Mouse (Mus musculus) hindbrain, embryonic 12.5 days (tissue): ENCODE data around the gene Gadd45b. TPM values are rescaled to one million over a fixed set of nuclear protein-coding genes. Genes with fewer than 3 reads are reported as not detected.

Experiments used
- ATAC-seq: fragments of 200-750 bp; cut with Nextera tagmentation; 2 replicates; pipeline ENCODE4 v1.8.0; 2017; ENCODE audit warnings: moderate TSS enrichment; ENCODE audit not compliant: low FRiP score
- H3K27ac ChIP-seq: fragments of 300-500 bp; sonication (generic); 2 replicates; pipeline ENCODE4 v1.5.1; 2016; ENCODE audit warnings: mild to moderate bottlenecking
- H3K27me3 ChIP-seq: fragments of 300-500 bp; sonication (generic); 2 replicates; pipeline ENCODE4 v1.6.1; 2016; ENCODE audit warnings: mild to moderate bottlenecking
- H3K36me3 ChIP-seq: fragments of 300-500 bp; sonication (generic); 2 replicates; pipeline ENCODE4 v1.6.1; 2016; ENCODE audit warnings: mild to moderate bottlenecking
- H3K4me1 ChIP-seq: fragments of 300-500 bp; sonication (generic); 2 replicates; pipeline ENCODE4 v1.6.1; 2016
- H3K4me2 ChIP-seq: fragments of 300-500 bp; sonication (generic); replicated peaks from 2 replicates; pipeline ENCODE4 v1.6.1; 2016; ENCODE audit warnings: mild to moderate bottlenecking
- H3K4me3 ChIP-seq: fragments of 300-500 bp; sonication (generic); 2 replicates; pipeline ENCODE4 v1.5.1; 2016; ENCODE audit warnings: mild to moderate bottlenecking
- H3K9ac ChIP-seq: fragments of 300-500 bp; sonication (generic); 2 replicates; pipeline ENCODE4 v1.6.1; 2016; ENCODE audit warnings: mild to moderate bottlenecking, moderate library complexity
- H3K9me3 ChIP-seq: fragments of 300-500 bp; sonication (generic); replicated peaks from 2 replicates; pipeline ENCODE4 v1.6.1; 2016; ENCODE audit warnings: mild to moderate bottlenecking
- WGBS: fragments of 180-500 bp; shearing (Covaris S2); methylation state at CpG from one replicate; pipeline ENCODE4 v1.1.7; 2016; 5-methylcytosine and 5-hydroxymethylcytosine counted together
- polyA plus RNA-seq: library from polyadenylated mRNA; unstranded; fragments of >200 nt; fragmentation: Nextera tagmentation; extraction: Ambion mirVana; gene quantifications from 2 replicates; pipeline ENCODE4 v1.2.1, GENCODE M21; 2016

Gadd45b gene
- polyA plus RNA-seq, result 11.8 and 15.8 TPM in 2 replicates

GRCm38 (mm10) chr10:80929299-80930226 lies at the start of gene Gadd45b:
Gene Gadd45b, plus strand, starts transcription at chr10:80930073.
- Histone ChIP-seq H3K9ac (peak within 1 kb of the TSS; percentile 68), H3K9me3 (no peaks in the 10 kb centered on the region), H3K27ac (peak within 1 kb of the TSS; percentile 75), H3K4me2 (peak within 1 kb of the TSS; percentile 91), H3K4me3 (peak within 1 kb of the TSS; percentile 45), H3K4me1 (peaks cover 54% of the 10 kb centered on the region), H3K36me3 (no peaks in the 10 kb centered on the region), H3K27me3 (peaks cover 45% of the 10 kb centered on the region)
- under 1% methylated on average over 56 of the region's 56 CpGs for WGBS
- peak; percentile 88 for ATAC-seq

- no peaks in the 10 kb centered on the region for H3K4me1 ChIP-seq
- H3K36me3 ChIP-seq, result no peaks in the 10 kb centered on the region
- H3K27ac ChIP-seq, result no peak overlapping the region
- peak; percentile 51; the same call in 1 of the 2 replicates for ATAC-seq
- WGBS, result 18% methylated on average over 5 of the region's 5 CpGs
- H3K9ac ChIP-seq, result no peak overlapping the region
- H3K4me3 ChIP-seq, result no peak overlapping the region
- no peak overlapping the region for H3K4me2 ChIP-seq
- no peaks in the 10 kb centered on the region for H3K9me3 ChIP-seq
- H3K27me3 ChIP-seq, result no peaks in the 10 kb centered on the region
These were observed 49.7 kb upstream of the Gadd45b start for GRCm38 (mm10) chr10:80880131-80880641.

GRCm38 (mm10) chr10:80880901-80881300 lies 49.0 kb upstream of the Gadd45b start:
- WGBS, result 80% methylated on average over 2 of the region's 2 CpGs
- no peak for ATAC-seq
- no peaks in the 10 kb centered on the region for H3K4me1 ChIP-seq

GRCm38 (mm10) chr10:80881301-80881700 lies 48.6 kb upstream of the Gadd45b start:
- Histone ChIP-seq H3K27me3 (no peaks in the 10 kb centered on the region), H3K9me3 (no peaks in the 10 kb centered on the region), H3K9ac (no peak overlapping the region), H3K27ac (no peak overlapping the region), H3K4me1 (no peaks in the 10 kb centered on the region), H3K36me3 (no peaks in the 10 kb centered on the region), H3K4me3 (no peak overlapping the region), H3K4me2 (no peak overlapping the region)
- WGBS, result 28% methylated on average over 10 of the region's 10 CpGs
- no peak for ATAC-seq

More at GRCm38 (mm10) chr10:80880901-80881300, 49.0 kb upstream of the Gadd45b start:
- no peak overlapping the region for H3K27ac ChIP-seq
- no peaks in the 10 kb centered on the region for H3K9me3 ChIP-seq
- H3K27me3 ChIP-seq, result no peaks in the 10 kb centered on the region
- no peak overlapping the region for H3K9ac ChIP-seq
- H3K4me3 ChIP-seq, result no peak overlapping the region
- no peak overlapping the region for H3K4me2 ChIP-seq
- no peaks in the 10 kb centered on the region for H3K36me3 ChIP-seq

GRCm38 (mm10) chr10:80887181-80887580 lies 42.7 kb upstream of the Gadd45b start:
- H3K9ac ChIP-seq, result no peak overlapping the region
- H3K27me3 ChIP-seq, result peaks cover 26% of the 10 kb centered on the region
- no peaks in the 10 kb centered on the region for H3K36me3 ChIP-seq
- H3K4me2 ChIP-seq, result no peak overlapping the region
- H3K4me1 ChIP-seq, result no peaks in the 10 kb centered on the region
- 80% methylated on average over 11 of the region's 11 CpGs for WGBS
- no peak overlapping the region for H3K4me3 ChIP-seq
- no peak overlapping the region for H3K27ac ChIP-seq
- no peaks in the 10 kb centered on the region for H3K9me3 ChIP-seq
- ATAC-seq, result no peak

- WGBS, result 90% methylated on average over 7 of the region's 7 CpGs
- peaks cover 20% of the 10 kb centered on the region for H3K4me1 ChIP-seq
- ATAC-seq, result no peak
These were observed 34.8 kb upstream of the Gadd45b start for GRCm38 (mm10) chr10:80895100-80895499.

GRCm38 (mm10) chr10:80895697-80896096 lies 34.2 kb upstream of the Gadd45b start:
- Histone ChIP-seq H3K9me3 (no peaks in the 10 kb centered on the region), H3K9ac (no peak overlapping the region), H3K4me1 (peaks cover 20% of the 10 kb centered on the region), H3K27ac (no peak overlapping the region), H3K36me3 (peaks cover 20% of the 10 kb centered on the region; the same call in 1 of the 2 replicates), H3K4me2 (no peak overlapping the region), H3K4me3 (no peak overlapping the region), H3K27me3 (no peaks in the 10 kb centered on the region)
- no peak for ATAC-seq
- 87% methylated on average over 6 of the region's 6 CpGs for WGBS

More at GRCm38 (mm10) chr10:80895100-80895499, 34.8 kb upstream of the Gadd45b start:
- Histone ChIP-seq H3K27ac (no peak overlapping the region), H3K4me3 (no peak overlapping the region), H3K4me2 (no peak overlapping the region), H3K27me3 (0 out of 2 replicates have a peak, but pooled peaks cover 3% of the 10 kb centered on the region), H3K9ac (no peak overlapping the region), H3K36me3 (peaks cover 20% of the 10 kb centered on the region; the same call in 1 of the 2 replicates), H3K9me3 (no peaks in the 10 kb centered on the region)

GRCm38 (mm10) chr10:80896581-80897485 lies 33.0 kb upstream of the Gadd45b start:
- Histone ChIP-seq H3K27ac (no peak overlapping the region), H3K27me3 (no peaks in the 10 kb centered on the region), H3K4me2 (no peak overlapping the region), H3K9ac (no peak overlapping the region), H3K4me3 (no peak overlapping the region), H3K9me3 (no peaks in the 10 kb centered on the region), H3K4me1 (peaks cover 20% of the 10 kb centered on the region), H3K36me3 (peaks cover 21% of the 10 kb centered on the region)
- no peak for ATAC-seq
- 67% methylated on average over 24 of the region's 24 CpGs for WGBS

GRCm38 (mm10) chr10:80897861-80898510 lies 31.9 kb upstream of the Gadd45b start:
- H3K4me1 ChIP-seq, result peaks cover 20% of the 10 kb centered on the region
- H3K4me2 ChIP-seq, result peak overlapping the region; percentile 11
- H3K27me3 ChIP-seq, result no peaks in the 10 kb centered on the region
- H3K4me3 ChIP-seq, result 0 out of 2 replicates have a peak overlapping the region, but pooled peaks have one; percentile 2
- peaks cover 33% of the 10 kb centered on the region for H3K36me3 ChIP-seq
- H3K9me3 ChIP-seq, result no peaks in the 10 kb centered on the region
- no peak overlapping the region for H3K27ac ChIP-seq
- peak overlapping the region; percentile 2; the same call in 1 of the 2 replicates for H3K9ac ChIP-seq
- ATAC-seq, result no peak
- WGBS, result 33% methylated on average over 41 of the region's 41 CpGs

- WGBS, result 92% methylated on average over 8 of the region's 8 CpGs
- Histone ChIP-seq H3K4me1 (peaks cover 20% of the 10 kb centered on the region), H3K27ac (no peak overlapping the region), H3K4me3 (peak overlapping the region; percentile 67; the same call in 1 of the 2 replicates), H3K27me3 (no peaks in the 10 kb centered on the region), H3K4me2 (peak overlapping the region; percentile 94; the same call in 1 of the 2 replicates), H3K9ac (peak overlapping the region; percentile 73; the same call in 1 of the 2 replicates), H3K9me3 (no peaks in the 10 kb centered on the region), H3K36me3 (peaks cover 44% of the 10 kb centered on the region)
- ATAC-seq, result no peak
These were observed 30.8 kb upstream of the Gadd45b start for GRCm38 (mm10) chr10:80899074-80899473.

GRCm38 (mm10) chr10:80899591-80900317 lies 30.1 kb upstream of the Gadd45b start:
- Histone ChIP-seq H3K4me2 (peak overlapping the region; percentile 94), H3K4me3 (peak overlapping the region; percentile 67), H3K36me3 (peaks cover 50% of the 10 kb centered on the region), H3K4me1 (peaks cover 20% of the 10 kb centered on the region), H3K27me3 (no peaks in the 10 kb centered on the region), H3K9ac (peak overlapping the region; percentile 73), H3K27ac (peak overlapping the region; percentile 83), H3K9me3 (no peaks in the 10 kb centered on the region)
- ATAC-seq, result no peak; the same call in 1 of the 2 replicates
- 16% methylated on average over 25 of the region's 25 CpGs for WGBS
